Mouse (Mus musculus) urinary bladder, adult 18-20 months (tissue): ENCODE measurements at regions not wholly inside any gene's neighbourhood (a gene's known extent, or its start where the extent isn't known, plus 50 kb on each side); places are given as distances from the start of the nearest gene placed in this dataset.

ENCODE experiments used
- DNase-seq, 2 experiments: peaks; one replicate each; pipeline ENCODE4 v3.0.0; 2022; ENCODE audit warnings: low spot score in 2 of 2, mixed read lengths in 2 of 2

DNA sequence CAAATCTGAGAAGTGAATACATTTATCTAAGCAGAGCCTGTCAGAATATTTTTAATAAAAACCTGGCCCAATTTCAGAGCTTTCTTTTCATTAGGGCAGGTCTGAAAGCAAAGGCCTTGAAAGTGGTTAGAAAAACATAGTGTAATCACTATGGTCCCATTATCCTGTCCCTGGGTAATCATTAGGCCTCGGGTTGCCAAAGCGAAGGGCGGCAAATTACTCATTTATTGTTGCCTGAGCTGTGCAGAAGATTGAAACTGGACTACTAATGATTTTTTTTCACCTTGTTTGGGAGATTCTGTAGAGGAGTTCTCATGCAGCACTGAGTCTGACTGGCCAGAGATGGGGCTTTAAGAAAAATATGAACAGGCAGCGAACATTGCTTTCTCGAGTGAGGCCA, 63.7 kb upstream of the Prkd1 start:
- DNase-seq, result no peak

DNA sequence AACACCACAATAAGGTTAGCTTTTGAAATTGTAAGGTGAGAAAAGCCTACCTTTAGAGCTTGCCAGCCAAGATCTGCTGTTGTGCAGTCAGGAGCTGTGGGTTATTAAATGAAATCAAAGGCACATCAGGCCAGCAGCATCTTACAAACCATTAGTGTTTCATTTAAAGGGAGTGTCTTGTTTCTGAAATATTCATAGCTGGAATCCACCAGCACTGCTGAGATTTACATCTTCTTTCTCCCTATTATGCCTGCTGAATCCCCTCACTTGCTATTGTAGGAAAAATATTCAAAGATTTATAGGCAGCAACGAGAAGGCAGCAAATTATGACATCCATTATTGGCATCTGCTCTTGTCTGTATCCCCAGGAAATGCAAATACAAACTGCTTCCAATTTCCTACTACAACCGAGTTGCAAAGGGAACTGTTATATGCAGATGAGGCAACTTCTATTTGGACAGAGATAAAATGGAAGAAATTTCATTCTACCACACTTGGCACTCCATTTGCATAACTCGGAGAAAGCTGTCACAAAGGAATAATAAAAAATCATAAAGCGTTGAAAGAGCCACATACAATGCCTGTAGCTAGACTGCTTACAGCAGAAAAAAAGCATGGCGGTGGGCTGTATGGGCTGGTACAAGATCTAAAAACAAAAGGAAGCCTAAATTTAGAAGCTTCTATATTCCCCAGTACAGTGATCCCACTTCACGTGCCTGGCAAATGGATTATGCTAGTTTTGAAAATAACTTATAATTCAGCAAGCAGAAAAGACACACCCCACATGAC, 60.3 kb upstream of the Prkd1 start:
- no peak for DNase-seq

DNA sequence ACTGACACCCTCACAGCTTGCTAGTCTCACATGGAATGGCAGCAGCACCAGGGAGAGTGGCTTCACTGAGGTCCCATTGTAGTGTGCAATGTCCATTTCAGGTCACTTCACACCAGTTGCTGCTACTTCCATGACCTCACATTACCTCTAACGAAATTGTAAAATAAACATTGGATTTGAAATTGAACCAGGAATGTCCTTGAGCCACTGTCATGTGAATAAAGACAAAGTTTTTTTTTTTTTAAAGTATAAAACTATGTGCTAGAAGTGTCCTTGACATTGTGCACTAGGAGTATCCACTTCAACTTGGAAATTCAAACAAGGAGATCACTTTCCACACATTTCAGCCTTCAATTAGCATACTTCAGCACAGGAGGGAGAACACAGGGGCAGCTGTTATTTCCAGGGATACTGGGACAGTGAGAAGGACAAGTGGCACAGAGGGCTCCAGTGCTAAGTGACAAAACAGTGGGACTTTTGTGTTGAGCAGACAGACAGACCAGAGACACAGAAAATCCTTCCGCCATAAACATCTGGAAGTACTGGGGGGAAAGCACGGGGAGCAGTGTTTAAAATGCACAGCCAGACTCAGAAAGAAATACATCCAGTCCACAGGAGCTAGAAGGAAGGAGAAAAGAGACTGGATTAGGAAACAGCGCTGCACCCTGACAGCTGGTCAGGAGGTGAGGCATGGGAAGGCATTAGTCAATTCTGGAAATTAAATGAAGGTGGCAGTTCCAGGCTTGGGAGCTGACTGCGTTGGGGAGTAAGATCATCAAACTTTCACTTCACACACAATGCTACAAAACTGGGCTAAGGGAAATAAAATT, 49.9 kb upstream of the Prkd1 start:
- no peak for DNase-seq
